Comparison of ENCODE assay signal across 8 mouse cellular contexts in genomic region chr16:31347581-31347980, GRCm38 (mm10). TPM values are rescaled to one million over a fixed set of nuclear protein-coding genes. Genes with fewer than 3 reads are reported as not detected.
DNase-seq lines count a peak whose midpoint lies in the region; ATAC-seq and TF ChIP-seq lines count a peak whose summit lies in the region.

No protein-coding gene starts in this region.

- no peaks in the 10 kb centered on the region for H3K4me1 ChIP-seq in testis, adult 2 months (ENCODE audit: control insufficient read depth, insufficient read depth, low read length)
- H3K4me1 ChIP-seq in embryonic fibroblast, embryonic 13.5 days (ENCODE audit: control insufficient read depth, insufficient read depth, low read length): peaks cover 5% of the 10 kb centered on the region
- peaks cover 2% of the 10 kb centered on the region; the same call in 1 of the 2 replicates for H3K4me1 ChIP-seq in heart, embryonic 11.5 days (ENCODE audit: control insufficient read depth, insufficient read depth, low read length)
- 0 out of 2 replicates have a peak, but pooled peaks cover 1% of the 10 kb centered on the region for H3K4me1 ChIP-seq in kidney, embryonic 14.5 days (ENCODE audit: control insufficient read depth, insufficient read depth, low read length)
- H3K4me1 ChIP-seq in limb, embryonic 10.5 days: peaks cover 10% of the 10 kb centered on the region
- H3K4me1 ChIP-seq in midbrain, embryonic 16.5 days (ENCODE audit: control insufficient read depth, insufficient read depth, low read length): no peaks in the 10 kb centered on the region

- H3K9ac ChIP-seq in heart, embryonic 11.5 days (ENCODE audit: low read depth, low read length): 0 out of 2 replicates have a peak overlapping the region, but pooled peaks have one; percentile 43
- peak overlapping the region; percentile 45; the same call in 1 of the 2 replicates for H3K9ac ChIP-seq in kidney, embryonic 14.5 days (ENCODE audit: low read depth, low read length)
- H3K9ac ChIP-seq in midbrain, embryonic 16.5 days (ENCODE audit: low read depth, low read length): no peak overlapping the region

- TF ChIP-seq CTCF in testis, adult 2 months (IDR thresholded peaks at IDR 0.05; ENCODE audit: control insufficient read depth, insufficient read depth, insufficient replicate concordance, low read depth, low read length): peak; percentile 43; the same call in 1 of the 2 replicates
- peak; percentile 83 for TF ChIP-seq CTCF in embryonic fibroblast, embryonic 13.5 days (IDR thresholded peaks at IDR 0.05; ENCODE audit: borderline replicate concordance, insufficient read depth, low read length)

- H3K4me3 ChIP-seq in testis, adult 2 months (ENCODE audit: control insufficient read depth, low read depth, low read length): no peak overlapping the region
- no peak overlapping the region for H3K4me3 ChIP-seq in embryonic fibroblast, embryonic 13.5 days (ENCODE audit: insufficient read depth, low read length)
- H3K4me3 ChIP-seq in heart, embryonic 11.5 days (ENCODE audit: low read depth, low read length): peak overlapping the region; percentile 28
- peak overlapping the region; percentile 17; the same call in 1 of the 2 replicates for H3K4me3 ChIP-seq in kidney, embryonic 14.5 days (ENCODE audit: low read length)
- peak overlapping the region; percentile 41 for H3K4me3 ChIP-seq in limb, embryonic 10.5 days
- H3K4me3 ChIP-seq in midbrain, embryonic 16.5 days (ENCODE audit: low read depth, low read length): no peak overlapping the region

- peak overlapping the region; percentile 62 for H3K4me2 ChIP-seq in heart, embryonic 11.5 days
- H3K4me2 ChIP-seq in kidney, embryonic 14.5 days (replicated peaks; ENCODE audit: low read depth, low read length): peak overlapping the region; percentile 38
- peak overlapping the region; percentile 42 for H3K4me2 ChIP-seq in midbrain, embryonic 16.5 days (ENCODE audit: low read length)

- no peak for ATAC-seq in heart, embryonic 11.5 days (replicated peaks; ENCODE audit: insufficient number of reproducible peaks, low FRiP score, low TSS enrichment)
- ATAC-seq in kidney, embryonic 14.5 days (ENCODE audit: low FRiP score, low TSS enrichment): no peak
- ATAC-seq in midbrain, embryonic 16.5 days: no peak
- no peak for ATAC-seq in monocyte, adult 5-6 weeks (replicated peaks; ENCODE audit: insufficient number of reproducible peaks, low FRiP score, low TSS enrichment, poor library complexity, severe bottlenecking)

- no peak for TF ChIP-seq POLR2A in testis, adult 2 months (IDR thresholded peaks at IDR 0.05; ENCODE audit: control insufficient read depth, low read depth, low read length)
- no peak for TF ChIP-seq POLR2A in embryonic fibroblast, embryonic 13.5 days (IDR thresholded peaks at IDR 0.05; ENCODE audit: low read depth, low read length)

- H3K27ac ChIP-seq in testis, adult 2 months (ENCODE audit: control insufficient read depth, insufficient read depth, low read depth, low read length): no peak overlapping the region
- no peak overlapping the region for H3K27ac ChIP-seq in embryonic fibroblast, embryonic 13.5 days (ENCODE audit: insufficient read depth, low read length)
- no peak overlapping the region for H3K27ac ChIP-seq in heart, embryonic 11.5 days (ENCODE audit: low read depth, low read length)
- H3K27ac ChIP-seq in kidney, embryonic 14.5 days (ENCODE audit: low read depth, low read length): no peak overlapping the region
- peak overlapping the region; percentile 39; the same call in 1 of the 2 replicates for H3K27ac ChIP-seq in limb, embryonic 10.5 days
- H3K27ac ChIP-seq in midbrain, embryonic 16.5 days (ENCODE audit: low read length): no peak overlapping the region

- no peaks in the 10 kb centered on the region for H3K9me3 ChIP-seq in heart, embryonic 11.5 days (replicated peaks; ENCODE audit: control insufficient read depth, low read length)
- H3K9me3 ChIP-seq in kidney, embryonic 14.5 days (ENCODE audit: control insufficient read depth, low read length): no peaks in the 10 kb centered on the region
- H3K9me3 ChIP-seq in limb, embryonic 10.5 days (replicated peaks): no peaks in the 10 kb centered on the region
- no peaks in the 10 kb centered on the region for H3K9me3 ChIP-seq in midbrain, embryonic 16.5 days (replicated peaks; ENCODE audit: control insufficient read depth, low read length, poor library complexity, severe bottlenecking)

- H3K27me3 ChIP-seq in testis, adult 2 months (ENCODE audit: control insufficient read depth, insufficient read depth, low read length): no peaks in the 10 kb centered on the region
- H3K27me3 ChIP-seq in heart, embryonic 11.5 days (ENCODE audit: control insufficient read depth, insufficient read depth, low read length): no peaks in the 10 kb centered on the region
- no peaks in the 10 kb centered on the region for H3K27me3 ChIP-seq in kidney, embryonic 14.5 days (ENCODE audit: control insufficient read depth, insufficient read depth, low read length)
- H3K27me3 ChIP-seq in limb, embryonic 10.5 days (ENCODE audit: low read depth, poor library complexity, severe bottlenecking): peaks cover 11% of the 10 kb centered on the region
- H3K27me3 ChIP-seq in midbrain, embryonic 16.5 days (ENCODE audit: control insufficient read depth, insufficient read depth, low read depth, low read length): no peaks in the 10 kb centered on the region

- DNase-seq in testis, postnatal 14 days (ENCODE audit: low spot score): no peak
- DNase-seq in limb, embryonic 10.5 days (ENCODE audit: low spot score): peak; percentile 64

- 7% methylated on average over 14 of the region's 14 CpGs for WGBS in heart, embryonic 11.5 days (ENCODE audit: insufficient replicate concordance)
- WGBS in kidney, embryonic 14.5 days: 12% methylated on average over 14 of the region's 14 CpGs
- 12% methylated on average over 14 of the region's 14 CpGs for WGBS in limb, embryonic 10.5 days
- 7% methylated on average over 14 of the region's 14 CpGs for WGBS in midbrain, embryonic 16.5 days

- no peaks in the 10 kb centered on the region for H3K36me3 ChIP-seq in testis, adult 2 months (ENCODE audit: control insufficient read depth, insufficient read depth, low read length)
- no peaks in the 10 kb centered on the region for H3K36me3 ChIP-seq in heart, embryonic 11.5 days (ENCODE audit: control insufficient read depth, insufficient read depth, low read length)
- H3K36me3 ChIP-seq in kidney, embryonic 14.5 days (ENCODE audit: control insufficient read depth, insufficient read depth, low read length): no peaks in the 10 kb centered on the region
- no peaks in the 10 kb centered on the region for H3K36me3 ChIP-seq in limb, embryonic 10.5 days
- no peaks in the 10 kb centered on the region for H3K36me3 ChIP-seq in midbrain, embryonic 16.5 days (ENCODE audit: control insufficient read depth, insufficient read depth, low read length)

RNA-seq across cellular contexts. Expression of gene Apod, which starts 33.0 kb away (rescaled TPM):
- polyA plus RNA-seq in testis, adult 2 months (2012; rRNA removed): 0.46 and 1.8 TPM in 2 replicates
- 6.8 and 34.4 TPM in 2 replicates for polyA plus RNA-seq in embryonic fibroblast, embryonic 13.5 days (2011; ENCODE audit: insufficient read length, low read depth, missing spikeins)
- polyA plus RNA-seq in heart, embryonic 11.5 days (2014; fragmentation: Nextera tagmentation; extraction: Ambion mirVana): not detected in 2 replicates
- 0.47 TPM in 2 replicates for polyA plus RNA-seq in kidney, embryonic 14.5 days (2014; fragmentation: Nextera tagmentation; extraction: Ambion mirVana)
- 5.9 and 6.5 TPM in 2 replicates for polyA plus RNA-seq in limb, embryonic 10.5 days (2016; fragmentation: Nextera tagmentation; extraction: Ambion mirVana)
- 83.5 and 89.1 TPM in 2 replicates for polyA plus RNA-seq in midbrain, embryonic 16.5 days (2015; fragmentation: Nextera tagmentation; extraction: Ambion mirVana)
- not detected in 3 replicates for total RNA-seq in monocyte, adult 5-6 weeks (2017)

Comparison
In these comparisons a context has a peak if more than half of its experiments do, and no peak if none do; other contexts are left out.
1. H3K4me3 ChIP-seq: peak in heart, embryonic 11.5 days (single experiment), kidney, embryonic 14.5 days (single experiment) and limb, embryonic 10.5 days (single experiment); none in testis, adult 2 months (single experiment), embryonic fibroblast, embryonic 13.5 days (single experiment) and midbrain, embryonic 16.5 days (single experiment).
2. Peak in every context shown above with its lines, with median percentiles within 50 percentile points of each other: H3K4me2 ChIP-seq.